Mouse (Mus musculus): ENCODE data around the gene Olfr1008.
A peak's percentile ranks its signal among the peaks of the same experiment; 100 is the strongest.
"Not testable (repeated sequence)": the region's sequence is repeated elsewhere in the genome, so short reads cannot be mapped to it uniquely, and the experiment has no call there.

Olfr1008 gene

DNA sequence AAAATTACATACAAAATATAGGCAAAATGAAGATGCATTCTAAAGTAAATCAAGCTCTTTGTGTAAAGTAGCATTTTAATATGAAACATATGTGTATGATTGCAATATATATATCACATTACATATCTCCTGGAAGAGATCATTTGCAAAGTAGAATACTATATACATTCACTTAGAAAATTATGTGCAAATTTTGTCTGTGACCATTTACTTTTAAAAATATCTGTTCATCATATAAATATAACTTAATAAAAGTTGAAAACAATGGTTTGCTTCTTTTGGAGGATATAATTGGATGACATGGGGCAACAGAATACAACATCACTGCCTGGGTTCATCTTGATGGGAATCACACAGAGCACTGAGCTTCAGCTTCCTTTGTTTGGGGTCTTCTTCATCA lies at the start of gene Olfr1008:
Gene Olfr1008, plus strand, starts transcription at position 301 of the 400 bp plus-strand sequence.
- DNase-seq: no peak

- no peak for DNase-seq
Observed at GRCm38 (mm10) chr2:85650604-85651003, 38.6 kb upstream of the Olfr1008 start, which contains the start of gene Olfr1002. Gene Olfr1002, minus strand, starts transcription at chr2:85650704.

DNA sequence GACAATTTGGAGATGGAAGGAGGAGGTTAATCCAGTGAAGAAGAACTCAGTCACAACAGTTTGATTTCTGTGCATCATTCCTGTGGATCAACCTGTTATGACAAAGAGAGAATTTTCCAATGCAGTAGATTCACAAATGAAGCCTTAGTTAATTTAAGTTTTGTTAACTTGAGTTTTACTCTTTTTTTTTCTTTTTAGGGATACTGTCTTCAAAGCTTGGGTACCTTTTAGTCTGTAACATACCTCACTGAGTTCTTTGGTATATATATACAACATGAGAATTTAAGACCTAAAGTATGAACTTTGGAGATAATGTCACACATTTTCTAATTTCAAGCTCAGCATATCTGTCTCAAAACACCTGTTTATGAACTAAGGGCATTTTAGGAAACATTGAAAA lies 24.9 kb upstream of the Olfr1008 start, which contains the start of gene Olfr154:
Gene Olfr154, minus strand, starts transcription at position 101 of the 400 bp plus-strand sequence.
- not testable (repeated sequence) for DNase-seq

DNA sequence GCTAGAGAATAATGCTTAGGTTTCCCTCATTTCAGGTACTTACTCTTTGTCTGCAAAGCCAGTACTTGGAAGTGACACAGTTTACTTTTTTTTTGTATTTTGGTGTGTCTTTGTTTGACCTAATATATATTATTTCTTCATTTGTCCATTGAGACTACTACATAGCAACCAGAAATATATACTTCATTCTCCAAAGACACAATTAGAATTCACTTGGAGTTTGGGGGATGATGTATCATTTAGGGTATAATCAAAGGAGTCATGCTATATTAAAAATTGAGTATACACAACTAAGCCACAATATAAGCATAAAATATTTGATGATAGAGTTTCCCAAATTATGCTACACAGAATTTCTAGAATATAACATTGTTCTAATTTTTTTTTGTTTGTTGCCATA lies 10.6 kb upstream of the Olfr1008 start, which contains the start of gene Olfr1006:
Gene Olfr1006, minus strand, starts transcription at position 101 of the 400 bp plus-strand sequence.
- no peak for DNase-seq

- not testable (repeated sequence) for DNase-seq
Observed at GRCm38 (mm10) chr2:85710680-85711079, 21.4 kb downstream of the Olfr1008 start.

- DNase-seq: no peak
Observed at GRCm38 (mm10) chr2:85711159-85711558, 21.9 kb downstream of the Olfr1008 start.

GRCm38 (mm10) chr2:85715119-85715518 lies 25.9 kb downstream of the Olfr1008 start, which contains the start of gene Olfr1009:
Gene Olfr1009, plus strand, starts transcription at chr2:85715419.
- DNase-seq: no peak

- peak; percentile 11 for DNase-seq
Observed at GRCm38 (mm10) chr2:85725793-85726192, 36.6 kb downstream of the Olfr1008 start.
